Mouse (Mus musculus): ENCODE data around the gene Skap2. TPM values are rescaled to one million over a fixed set of nuclear protein-coding genes. Genes with fewer than 3 reads are reported as not detected.

Skap2 gene
- polyA plus RNA-seq, 1 experiment from 2014 or later: 10.5 TPM

DNA sequence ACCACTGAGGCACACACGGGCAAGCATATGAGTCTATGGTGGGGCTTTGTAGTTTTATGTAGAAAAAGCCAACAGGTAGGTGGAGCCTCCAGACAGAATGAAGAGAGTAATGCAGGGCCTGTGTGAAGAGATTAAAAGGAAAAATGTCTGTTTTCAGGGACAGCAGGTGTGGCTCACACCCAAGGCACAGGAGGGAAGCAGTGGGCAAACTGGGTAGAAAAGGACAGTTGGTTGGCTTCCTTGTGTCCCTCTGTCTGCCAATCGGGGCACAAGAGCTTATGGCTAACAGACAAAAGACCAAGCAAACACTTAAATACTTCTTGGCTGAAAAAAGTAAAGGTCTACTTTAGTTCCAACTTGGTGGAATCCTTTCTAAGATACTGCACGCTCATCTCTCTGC is 145.8 kb downstream of the Skap2 start:
- H3K36me3 ChIP-seq (replicated peaks; ENCODE audit: control insufficient read depth, insufficient read depth, low read depth, low read length): no peaks in the 10 kb centered on the region
- H3K27ac ChIP-seq (replicated peaks; ENCODE audit: low read depth, low read length): no peak overlapping the region
- no peak for ATAC-seq (replicated peaks; ENCODE audit: insufficient number of reproducible peaks, low FRiP score, low TSS enrichment, low read depth)
- WGBS: 81% methylated on average over 3 of the region's 3 CpGs
- H3K4me2 ChIP-seq (ENCODE audit: low read depth, low read length): no peak overlapping the region
- no peaks in the 10 kb centered on the region for H3K9me3 ChIP-seq (replicated peaks; ENCODE audit: control insufficient read depth, low read length)
- H3K27me3 ChIP-seq (ENCODE audit: control insufficient read depth, insufficient read depth, low read length): no peaks in the 10 kb centered on the region
- no peak overlapping the region for H3K4me3 ChIP-seq (ENCODE audit: low read depth, low read length)
- no peaks in the 10 kb centered on the region for H3K4me1 ChIP-seq (ENCODE audit: control insufficient read depth, insufficient read depth, low read length)
- no peak for DNase-seq (ENCODE audit: low spot score)
- H3K9ac ChIP-seq (replicated peaks; ENCODE audit: low read length): no peak overlapping the region

DNA sequence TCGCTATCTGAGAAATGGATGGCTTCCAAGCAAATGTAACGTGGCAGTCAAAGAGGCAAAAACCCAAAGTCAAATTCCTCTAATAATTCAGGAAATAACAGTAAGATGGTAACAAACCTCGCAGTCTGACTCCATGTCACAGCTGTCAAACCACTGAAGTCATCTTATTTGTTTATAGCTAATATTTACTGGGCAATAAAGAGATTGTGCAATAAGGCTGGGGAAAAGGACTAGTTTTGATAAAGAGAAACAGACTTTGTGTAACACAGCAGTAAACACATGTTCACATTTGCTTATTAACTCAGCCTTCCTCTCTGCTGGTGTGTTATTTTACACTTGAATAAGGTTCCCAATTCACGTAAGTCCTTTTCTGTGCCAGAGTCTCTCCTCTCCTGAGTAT is 148.8 kb downstream of the Skap2 start:
- Histone ChIP-seq H3K4me1 (ENCODE audit: control insufficient read depth, insufficient read depth, low read length) (no peaks in the 10 kb centered on the region), H3K36me3 (replicated peaks; ENCODE audit: control insufficient read depth, insufficient read depth, low read depth, low read length) (no peaks in the 10 kb centered on the region), H3K4me2 (ENCODE audit: low read depth, low read length) (no peak overlapping the region), H3K4me3 (ENCODE audit: low read depth, low read length) (no peak overlapping the region), H3K9ac (replicated peaks; ENCODE audit: low read length) (no peak overlapping the region), H3K9me3 (replicated peaks; ENCODE audit: control insufficient read depth, low read length) (no peaks in the 10 kb centered on the region), H3K27ac (replicated peaks; ENCODE audit: low read depth, low read length) (no peak overlapping the region), H3K27me3 (ENCODE audit: control insufficient read depth, insufficient read depth, low read length) (no peaks in the 10 kb centered on the region)
- WGBS: 82% methylated on average over 4 of the region's 4 CpGs
- no peak for ATAC-seq (replicated peaks; ENCODE audit: insufficient number of reproducible peaks, low FRiP score, low TSS enrichment, low read depth)
- DNase-seq (ENCODE audit: low spot score): no peak

- Histone ChIP-seq H3K27ac (replicated peaks; ENCODE audit: low read depth, low read length) (no peak overlapping the region), H3K9me3 (replicated peaks; ENCODE audit: control insufficient read depth, low read length) (no peaks in the 10 kb centered on the region), H3K4me2 (ENCODE audit: low read depth, low read length) (no peak overlapping the region), H3K27me3 (ENCODE audit: control insufficient read depth, insufficient read depth, low read length) (no peaks in the 10 kb centered on the region), H3K9ac (replicated peaks; ENCODE audit: low read length) (no peak overlapping the region), H3K4me1 (ENCODE audit: control insufficient read depth, insufficient read depth, low read length) (no peaks in the 10 kb centered on the region), H3K36me3 (replicated peaks; ENCODE audit: control insufficient read depth, insufficient read depth, low read depth, low read length) (no peaks in the 10 kb centered on the region), H3K4me3 (ENCODE audit: low read depth, low read length) (no peak overlapping the region)
- ATAC-seq (replicated peaks; ENCODE audit: insufficient number of reproducible peaks, low FRiP score, low TSS enrichment, low read depth) (no peak), DNase-seq (ENCODE audit: low spot score) (no peak)
- WGBS: 28% methylated on average over 8 of the region's 8 CpGs
These were observed 152.0 kb downstream of the Skap2 start for GRCm38 (mm10) chr6:51860300-51860699.

- under 1% methylated on average over 11 of the region's 11 CpGs for WGBS
- H3K4me1 ChIP-seq (ENCODE audit: control insufficient read depth, insufficient read depth, low read length): no peaks in the 10 kb centered on the region
- no peaks in the 10 kb centered on the region for H3K9me3 ChIP-seq (replicated peaks; ENCODE audit: control insufficient read depth, low read length)
- DNase-seq (ENCODE audit: low spot score) (peak; percentile 99), ATAC-seq (replicated peaks; ENCODE audit: insufficient number of reproducible peaks, low FRiP score, low TSS enrichment, low read depth) (peak; percentile 95)
- no peak overlapping the region for H3K9ac ChIP-seq (replicated peaks; ENCODE audit: low read length)
- no peaks in the 10 kb centered on the region for H3K27me3 ChIP-seq (ENCODE audit: control insufficient read depth, insufficient read depth, low read length)
- no peak overlapping the region for H3K4me2 ChIP-seq (ENCODE audit: low read depth, low read length)
- no peak overlapping the region for H3K27ac ChIP-seq (replicated peaks; ENCODE audit: low read depth, low read length)
- H3K36me3 ChIP-seq (replicated peaks; ENCODE audit: control insufficient read depth, insufficient read depth, low read depth, low read length): no peaks in the 10 kb centered on the region
- no peak overlapping the region for H3K4me3 ChIP-seq (ENCODE audit: low read depth, low read length)
These were observed 154.5 kb downstream of the Skap2 start for GRCm38 (mm10) chr6:51857821-51858220.

DNA sequence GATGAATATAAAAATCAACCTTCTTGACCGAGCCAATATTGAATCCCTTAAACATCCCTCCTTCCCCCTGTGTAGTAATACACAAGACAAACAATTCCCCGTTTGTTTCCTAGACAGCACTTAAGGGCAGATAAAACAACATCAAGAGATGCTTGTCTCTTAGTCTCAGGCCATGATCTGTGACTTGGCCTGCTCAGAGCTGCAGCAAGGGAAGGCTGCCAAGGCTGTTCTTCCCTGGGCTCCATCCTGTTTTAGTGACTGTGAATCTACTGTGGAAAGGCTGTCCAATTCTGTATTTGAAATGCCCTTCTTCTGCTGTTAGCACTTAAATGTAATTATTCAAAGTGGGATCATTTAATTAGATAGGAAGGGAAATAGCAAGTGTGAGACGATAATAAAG is 159.1 kb downstream of the Skap2 start:
- peaks cover 2% of the 10 kb centered on the region; the same call in 1 of the 2 replicates for H3K27me3 ChIP-seq (ENCODE audit: control insufficient read depth, insufficient read depth, low read length)
- ATAC-seq (replicated peaks; ENCODE audit: insufficient number of reproducible peaks, low FRiP score, low TSS enrichment, low read depth) (no peak), DNase-seq (ENCODE audit: low spot score) (no peak)
- no peaks in the 10 kb centered on the region for H3K9me3 ChIP-seq (replicated peaks; ENCODE audit: control insufficient read depth, low read length)
- no peak overlapping the region for H3K9ac ChIP-seq (replicated peaks; ENCODE audit: low read length)
- WGBS: 69% methylated on average over 3 of the region's 3 CpGs
- no peak overlapping the region for H3K27ac ChIP-seq (replicated peaks; ENCODE audit: low read depth, low read length)
- no peak overlapping the region for H3K4me2 ChIP-seq (ENCODE audit: low read depth, low read length)
- no peak overlapping the region for H3K4me3 ChIP-seq (ENCODE audit: low read depth, low read length)
- H3K36me3 ChIP-seq (replicated peaks; ENCODE audit: control insufficient read depth, insufficient read depth, low read depth, low read length): no peaks in the 10 kb centered on the region
- no peaks in the 10 kb centered on the region for H3K4me1 ChIP-seq (ENCODE audit: control insufficient read depth, insufficient read depth, low read length)

DNA sequence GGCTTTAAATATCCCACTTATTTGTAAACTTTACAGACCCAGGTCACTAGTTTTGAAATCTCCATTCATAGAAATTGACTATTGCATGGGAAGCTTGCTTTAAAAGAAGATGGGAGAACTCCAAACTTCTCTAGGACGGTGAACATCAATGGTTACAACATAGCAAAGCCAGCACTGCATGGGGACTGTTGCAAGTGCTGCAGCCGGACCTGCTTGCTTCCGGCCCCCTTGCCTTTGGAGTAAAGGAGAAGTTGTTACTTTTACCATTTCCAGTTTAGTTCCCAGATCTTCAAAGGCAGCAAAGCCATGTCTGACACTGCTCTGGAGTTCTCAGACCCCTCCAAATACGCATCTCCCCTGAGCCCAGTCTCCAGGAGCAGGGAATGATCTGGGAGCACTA is 159.7 kb downstream of the Skap2 start:
- H3K27me3 ChIP-seq (ENCODE audit: control insufficient read depth, insufficient read depth, low read length): peaks cover 2% of the 10 kb centered on the region; the same call in 1 of the 2 replicates
- ATAC-seq (replicated peaks; ENCODE audit: insufficient number of reproducible peaks, low FRiP score, low TSS enrichment, low read depth) (no peak), DNase-seq (ENCODE audit: low spot score) (no peak)
- H3K4me2 ChIP-seq (ENCODE audit: low read depth, low read length): no peak overlapping the region
- no peak overlapping the region for H3K27ac ChIP-seq (replicated peaks; ENCODE audit: low read depth, low read length)
- WGBS: 74% methylated on average over 4 of the region's 4 CpGs
- no peaks in the 10 kb centered on the region for H3K36me3 ChIP-seq (replicated peaks; ENCODE audit: control insufficient read depth, insufficient read depth, low read depth, low read length)
- no peak overlapping the region for H3K9ac ChIP-seq (replicated peaks; ENCODE audit: low read length)
- H3K4me3 ChIP-seq (ENCODE audit: low read depth, low read length): no peak overlapping the region
- no peaks in the 10 kb centered on the region for H3K4me1 ChIP-seq (ENCODE audit: control insufficient read depth, insufficient read depth, low read length)
- no peaks in the 10 kb centered on the region for H3K9me3 ChIP-seq (replicated peaks; ENCODE audit: control insufficient read depth, low read length)

- Histone ChIP-seq H3K9me3 (replicated peaks; ENCODE audit: control insufficient read depth, low read length) (no peaks in the 10 kb centered on the region), H3K27me3 (ENCODE audit: control insufficient read depth, insufficient read depth, low read length) (peaks cover 2% of the 10 kb centered on the region), H3K36me3 (replicated peaks; ENCODE audit: control insufficient read depth, insufficient read depth, low read depth, low read length) (no peaks in the 10 kb centered on the region), H3K9ac (replicated peaks; ENCODE audit: low read length) (no peak overlapping the region), H3K4me1 (ENCODE audit: control insufficient read depth, insufficient read depth, low read length) (no peaks in the 10 kb centered on the region), H3K4me3 (ENCODE audit: low read depth, low read length) (no peak overlapping the region), H3K27ac (replicated peaks; ENCODE audit: low read depth, low read length) (no peak overlapping the region), H3K4me2 (ENCODE audit: low read depth, low read length) (no peak overlapping the region)
- no peak for DNase-seq (ENCODE audit: low spot score)
- no peak for ATAC-seq (replicated peaks; ENCODE audit: insufficient number of reproducible peaks, low FRiP score, low TSS enrichment, low read depth)
- 44% methylated on average over 7 of the region's 7 CpGs for WGBS
These were observed 160.8 kb downstream of the Skap2 start for GRCm38 (mm10) chr6:51851544-51851943.

DNA sequence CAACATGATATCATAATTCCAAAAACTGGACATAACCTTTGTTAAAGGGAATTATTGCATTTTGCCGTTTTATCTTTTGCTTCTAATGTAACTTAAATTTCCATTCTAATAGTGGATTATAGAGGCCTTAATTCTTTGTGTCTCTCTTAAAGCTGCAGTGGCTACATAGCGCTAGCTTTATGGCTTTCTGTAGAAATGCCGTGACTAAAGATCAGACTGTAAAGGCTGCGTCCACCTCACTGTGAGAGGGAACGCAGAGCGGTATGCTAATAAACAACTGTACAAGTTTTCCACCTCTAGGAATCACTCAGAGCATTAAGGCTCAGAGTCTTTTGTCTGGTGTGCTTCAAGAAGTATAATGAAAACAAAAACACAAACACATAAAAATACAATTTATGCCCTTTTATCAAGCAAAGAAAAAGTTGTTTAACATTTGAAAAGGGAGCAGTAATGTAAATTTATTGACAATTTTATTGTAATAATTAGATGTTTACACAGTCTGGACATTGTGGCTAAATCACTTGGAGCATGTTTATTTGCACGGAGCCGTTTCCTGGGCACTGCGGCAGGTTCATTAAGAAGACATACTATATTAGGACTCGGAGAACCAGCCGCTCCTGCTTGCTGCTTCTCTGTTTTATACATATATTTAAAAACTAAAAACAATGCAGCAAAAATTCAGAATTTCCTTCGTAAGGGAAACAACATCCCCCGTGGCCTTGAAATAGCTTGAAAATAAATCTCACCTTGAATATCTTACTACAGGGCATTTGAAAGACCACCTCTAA is 162.1 kb downstream of the Skap2 start:
- DNase-seq (ENCODE audit: low spot score) (no peak), ATAC-seq (replicated peaks; ENCODE audit: insufficient number of reproducible peaks, low FRiP score, low TSS enrichment, low read depth) (no peak)
- Histone ChIP-seq H3K36me3 (replicated peaks; ENCODE audit: control insufficient read depth, insufficient read depth, low read depth, low read length) (no peaks in the 10 kb centered on the region), H3K4me2 (ENCODE audit: low read depth, low read length) (no peak overlapping the region), H3K9me3 (replicated peaks; ENCODE audit: control insufficient read depth, low read length) (no peaks in the 10 kb centered on the region), H3K27me3 (ENCODE audit: control insufficient read depth, insufficient read depth, low read length) (peaks cover 2% of the 10 kb centered on the region), H3K27ac (replicated peaks; ENCODE audit: low read depth, low read length) (no peak overlapping the region), H3K4me3 (ENCODE audit: low read depth, low read length) (no peak overlapping the region), H3K4me1 (ENCODE audit: control insufficient read depth, insufficient read depth, low read length) (no peaks in the 10 kb centered on the region), H3K9ac (replicated peaks; ENCODE audit: low read length) (no peak overlapping the region)
- WGBS: 76% methylated on average over 13 of the region's 13 CpGs
